Mouse (Mus musculus) spleen, adult 2 months (tissue): ENCODE results near the gene Pgr.

ENCODE experiments used
- CTCF ChIP-seq: fragments of 200-500 bp; IDR thresholded peaks from 2 replicates; pipeline ENCODE4 v1.5.1; 2011; ENCODE audit warnings: mild to moderate bottlenecking, inconsistent platforms; ENCODE audit not compliant: insufficient read depth, insufficient read length, insufficient replicate concordance; ENCODE audit errors: extremely low read depth
- POLR2A ChIP-seq: fragments of 200-500 bp; IDR thresholded peaks from 2 replicates; pipeline ENCODE4 v1.6.1; 2011; ENCODE audit warnings: low read depth, low read length, inconsistent platforms

GRCm38 (mm10) chr9:8901647-8902131, 2.1 kb downstream of the Pgr start:
- TF ChIP-seq CTCF (no peak), POLR2A (no peak)
